Mouse (Mus musculus) mammary gland, adult 2 months (tissue): ENCODE measurements around the gene Mt4. TPM values are rescaled to one million over a fixed set of nuclear protein-coding genes. Genes with fewer than 3 reads are reported as not detected.

ENCODE experiments used
- polyA plus RNA-seq: library from polyadenylated mRNA; depleted of rRNA; stranded (reverse); fragments of >200 nt; gene quantifications from 2 replicates; pipeline ENCODE4 v1.2.3, GENCODE M21; 2012; ENCODE audit warnings: low replicate concordance; rRNA removed

Mt4 gene
- 0.76 and 7.8 TPM in 2 replicates for polyA plus RNA-seq

GRCm38 (mm10) chr8:94136933-94137332 is at the start of gene Mt4:
Mt4 (plus strand) TSS chr8:94137197.

DNA sequence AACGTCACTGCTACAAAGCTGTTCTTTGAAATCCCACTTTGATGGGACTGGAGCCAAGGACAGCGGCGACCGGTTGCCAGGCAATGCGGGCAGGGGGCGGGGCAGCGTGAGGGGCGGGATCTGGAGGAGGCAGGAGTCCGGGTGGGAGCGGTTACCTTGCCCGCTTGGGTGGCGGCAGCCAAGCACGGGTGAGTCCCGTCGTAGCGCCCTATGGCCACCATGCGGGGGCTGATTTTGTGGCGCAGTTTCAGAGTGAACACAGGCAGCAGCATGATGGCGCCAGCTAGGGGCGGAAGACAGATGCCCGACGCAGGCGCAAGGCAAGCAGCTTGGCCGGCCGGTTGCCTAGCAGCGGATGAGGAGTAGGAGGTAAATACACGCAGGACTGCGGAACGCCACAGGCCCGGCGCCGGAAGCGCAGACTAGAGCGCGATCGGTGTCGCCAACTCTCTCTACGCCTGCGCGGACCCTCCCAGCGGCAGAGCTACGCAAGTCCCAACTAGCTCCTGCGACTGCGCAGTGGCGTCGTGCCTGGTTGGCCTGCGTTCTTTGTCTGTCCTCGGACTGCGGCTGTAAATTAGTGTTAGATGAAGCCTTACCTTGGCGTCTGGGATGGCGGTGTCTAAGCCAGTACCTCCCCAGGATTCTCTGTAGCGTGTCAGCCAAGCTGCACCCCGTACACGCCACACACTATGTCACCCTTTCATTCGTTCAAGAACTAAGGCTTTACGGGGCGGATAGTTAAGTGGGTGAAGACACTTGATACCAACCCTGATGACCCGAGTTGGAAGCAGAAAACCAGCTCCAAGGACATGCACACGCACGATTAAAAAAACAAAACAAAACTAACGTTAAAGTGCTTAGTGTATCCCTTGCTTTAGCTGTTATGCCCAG is 38.7 kb upstream of the Mt4 start, which contains the start of gene Bbs2:
TSS of gene Bbs2 (minus strand) at position 848 of the 894 bp plus-strand sequence.

GRCm38 (mm10) chr8:94152513-94153300 is 15.7 kb downstream of the Mt4 start, which contains the start of gene Mt3:
Mt3 (plus strand) TSS chr8:94152607.

DNA sequence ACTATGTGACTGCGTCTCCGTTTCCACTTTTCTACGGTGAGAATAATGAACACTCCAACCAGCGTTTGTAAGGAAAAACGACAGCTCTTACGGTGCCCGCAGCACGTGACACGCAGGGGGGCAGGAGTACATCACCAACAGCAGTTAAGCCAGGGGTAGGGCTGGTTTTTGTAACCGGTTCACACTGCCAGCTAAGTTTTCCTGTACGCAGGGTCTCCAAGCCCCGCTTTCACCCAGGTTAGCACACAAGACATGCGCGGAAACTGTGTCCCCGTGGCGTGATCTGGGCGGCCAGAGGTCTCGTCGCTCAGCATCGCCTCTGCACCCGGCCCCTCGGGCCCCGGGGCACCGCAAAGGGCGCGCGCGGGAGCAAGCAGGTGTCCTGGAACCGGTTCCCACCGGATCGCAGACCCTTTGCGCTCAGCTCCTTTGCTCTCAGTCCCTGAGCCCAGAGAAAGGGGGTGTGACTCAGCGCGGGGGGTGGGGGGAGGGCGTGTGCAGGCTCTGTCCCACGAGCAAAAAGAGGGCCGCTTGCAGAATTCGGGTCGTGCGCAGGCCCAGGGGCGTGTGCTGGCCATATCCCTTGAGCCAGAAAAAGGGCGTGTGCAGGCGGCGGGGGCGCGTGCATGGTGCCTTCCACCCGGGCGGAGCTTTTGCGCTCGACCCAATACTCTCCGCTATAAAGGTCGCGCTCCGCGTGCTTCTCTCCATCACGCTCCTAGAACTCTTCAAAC is 35.2 kb downstream of the Mt4 start, which contains the start of gene Mt2:
TSS of gene Mt2 (plus strand) at position 590 of the 734 bp plus-strand sequence.

GRCm38 (mm10) chr8:94178857-94179712 is 42.1 kb downstream of the Mt4 start, which contains the start of gene Mt1:
Mt1 (plus strand) TSS chr8:94179082.

Other genes starting within 250 kb of the Mt4 start
- gene Amfr, start 124.4 kb upstream of the Mt4 start, polyA plus RNA-seq = 115 and 141 TPM in 2 replicates
- gene Nudt21, start 100.2 kb upstream of the Mt4 start, polyA plus RNA-seq = 15.0 and 71.3 TPM in 2 replicates
- gene Ogfod1, start 100.0 kb upstream of the Mt4 start, polyA plus RNA-seq = 4.9 and 11.1 TPM in 2 replicates
- 14.3 and 20.1 TPM in 2 replicates for gene Bbs2, start 38.3 kb upstream of the Mt4 start, polyA plus RNA-seq
- gene Mt3, start 15.4 kb downstream of the Mt4 start, polyA plus RNA-seq = 0.81 and 1.4 TPM in 2 replicates
- gene Mt2, start 35.5 kb downstream of the Mt4 start, polyA plus RNA-seq = 25.6 and 29.5 TPM in 2 replicates
- gene Mt1, start 41.9 kb downstream of the Mt4 start, polyA plus RNA-seq = 682 and 757 TPM in 2 replicates
- 11.8 and 16.8 TPM in 2 replicates for gene Nup93, start 77.4 kb downstream of the Mt4 start, polyA plus RNA-seq
- 0.27 and 0.44 TPM in 2 replicates for gene Slc12a3, start 192.0 kb downstream of the Mt4 start, polyA plus RNA-seq
- 187 and 260 TPM in 2 replicates for gene Herpud1, start 249.2 kb downstream of the Mt4 start, polyA plus RNA-seq